Mouse (Mus musculus) E14TG2a.4 (cell line): ENCODE results near the gene Efcab6.

Experiments used
- CTCF ChIP-seq: conservative IDR thresholded peaks from 2 replicates; pipeline ENCODE4 v1.5.1; 2014; ENCODE audit warnings: low read length
- NANOG ChIP-seq: IDR thresholded peaks from 2 replicates; pipeline ENCODE4 v1.6.1; 2014; ENCODE audit warnings: borderline replicate concordance, low read length, mixed read lengths
- POU5F1 ChIP-seq: IDR thresholded peaks from 2 replicates; pipeline ENCODE4 v1.6.1; 2014; ENCODE audit warnings: low read length, borderline replicate concordance

GRCm38 (mm10) chr15:84108899-84109298, 43.7 kb upstream of the Efcab6 start:
- no peak for TF ChIP-seq CTCF
- no peak for TF ChIP-seq NANOG
- TF ChIP-seq POU5F1: no peak
